Mouse (Mus musculus): ENCODE measurements around the gene Trmt10c. TPM values are rescaled to one million over a fixed set of nuclear protein-coding genes. Genes with fewer than 3 reads are reported as not detected.
"Not testable (repeated sequence)": the region's sequence is repeated elsewhere in the genome, so short reads cannot be mapped to it uniquely, and the experiment has no call there.

Trmt10c gene
- polyA plus RNA-seq, 1 experiment from 2014 or later = 24.3 TPM

- H3K27ac ChIP-seq (ENCODE audit: low read length) = no peak overlapping the region
- no peaks in the 10 kb centered on the region for H3K27me3 ChIP-seq (ENCODE audit: control insufficient read depth, insufficient read depth, low read length)
- no peak overlapping the region for H3K4me2 ChIP-seq (ENCODE audit: low read depth, low read length)
- H3K36me3 ChIP-seq (ENCODE audit: control insufficient read depth, insufficient read depth) = no peaks in the 10 kb centered on the region
- ATAC-seq (replicated peaks; ENCODE audit: extremely low read depth, insufficient read depth, low FRiP score) = no peak
- no peaks in the 10 kb centered on the region for H3K9me3 ChIP-seq (replicated peaks; ENCODE audit: control insufficient read depth, low read length)
- no peak overlapping the region for H3K9ac ChIP-seq (ENCODE audit: low read length)
- no peak overlapping the region for H3K4me3 ChIP-seq (ENCODE audit: low read length)
- H3K4me1 ChIP-seq (ENCODE audit: control insufficient read depth, insufficient read depth, low read length) = no peaks in the 10 kb centered on the region
- WGBS = 72% methylated on average over 7 of the region's 7 CpGs
These were observed 19.4 kb upstream of the Trmt10c start for GRCm38 (mm10) chr16:56056944-56057590.

- H3K4me3 ChIP-seq (ENCODE audit: low read length) = no peak overlapping the region
- no peak for ATAC-seq (replicated peaks; ENCODE audit: extremely low read depth, insufficient read depth, low FRiP score)
- H3K27me3 ChIP-seq (ENCODE audit: control insufficient read depth, insufficient read depth, low read length) = no peaks in the 10 kb centered on the region
- no peak overlapping the region for H3K27ac ChIP-seq (ENCODE audit: low read length)
- H3K4me2 ChIP-seq (ENCODE audit: low read depth, low read length) = no peak overlapping the region
- H3K9ac ChIP-seq (ENCODE audit: low read length) = no peak overlapping the region
- H3K9me3 ChIP-seq (replicated peaks; ENCODE audit: control insufficient read depth, low read length) = no peaks in the 10 kb centered on the region
- WGBS = 84% methylated on average over 3 of the region's 3 CpGs
- H3K4me1 ChIP-seq (ENCODE audit: control insufficient read depth, insufficient read depth, low read length) = no peaks in the 10 kb centered on the region
- H3K36me3 ChIP-seq (ENCODE audit: control insufficient read depth, insufficient read depth) = no peaks in the 10 kb centered on the region
These were observed 18.3 kb upstream of the Trmt10c start for GRCm38 (mm10) chr16:56055911-56056310.

GRCm38 (mm10) chr16:56048038-56048437, 10.4 kb upstream of the Trmt10c start, which contains the start of gene Senp7:
TSS of gene Senp7 (plus strand) at chr16:56048338.
- not testable (repeated sequence) for ATAC-seq (replicated peaks; ENCODE audit: extremely low read depth, insufficient read depth, low FRiP score); H3K36me3 ChIP-seq (ENCODE audit: control insufficient read depth, insufficient read depth); H3K27me3 ChIP-seq (ENCODE audit: control insufficient read depth, insufficient read depth, low read length); H3K9ac ChIP-seq (ENCODE audit: low read length); H3K4me3 ChIP-seq (ENCODE audit: low read length); H3K4me1 ChIP-seq (ENCODE audit: control insufficient read depth, insufficient read depth, low read length); H3K4me2 ChIP-seq (ENCODE audit: low read depth, low read length); H3K27ac ChIP-seq (ENCODE audit: low read length); H3K9me3 ChIP-seq (replicated peaks; ENCODE audit: control insufficient read depth, low read length)
- WGBS = no CpG with 5 or more reads among the region's 4 CpGs

GRCm38 (mm10) chr16:56038090-56038489, 471 bp upstream of the Trmt10c start:
- Histone ChIP-seq H3K4me3 (ENCODE audit: low read length) (peak overlapping the region; percentile 97), H3K9me3 (replicated peaks; ENCODE audit: control insufficient read depth, low read length) (no peaks in the 10 kb centered on the region), H3K9ac (ENCODE audit: low read length) (peak overlapping the region; percentile 98), H3K4me1 (ENCODE audit: control insufficient read depth, insufficient read depth, low read length) (peaks cover 11% of the 10 kb centered on the region), H3K4me2 (ENCODE audit: low read depth, low read length) (peak overlapping the region; percentile 59), H3K27me3 (ENCODE audit: control insufficient read depth, insufficient read depth, low read length) (no peaks in the 10 kb centered on the region), H3K27ac (ENCODE audit: low read length) (peak overlapping the region; percentile 91), H3K36me3 (ENCODE audit: control insufficient read depth, insufficient read depth) (peaks cover 10% of the 10 kb centered on the region)
- 26% methylated on average over 8 of the region's 8 CpGs for WGBS
- ATAC-seq (replicated peaks; ENCODE audit: extremely low read depth, insufficient read depth, low FRiP score) = no peak; the same call in 1 of the 2 replicates

GRCm38 (mm10) chr16:56036501-56036900, 1.1 kb downstream of the Trmt10c start:
- Histone ChIP-seq H3K27me3 (ENCODE audit: control insufficient read depth, insufficient read depth, low read length) (no peaks in the 10 kb centered on the region), H3K36me3 (ENCODE audit: control insufficient read depth, insufficient read depth) (peaks cover 18% of the 10 kb centered on the region), H3K9me3 (replicated peaks; ENCODE audit: control insufficient read depth, low read length) (no peaks in the 10 kb centered on the region), H3K4me2 (ENCODE audit: low read depth, low read length) (peak overlapping the region; percentile 86), H3K27ac (ENCODE audit: low read length) (no peak overlapping the region), H3K9ac (ENCODE audit: low read length) (peak overlapping the region; percentile 98), H3K4me1 (ENCODE audit: control insufficient read depth, insufficient read depth, low read length) (peaks cover 11% of the 10 kb centered on the region), H3K4me3 (ENCODE audit: low read length) (peak overlapping the region; percentile 97)
- WGBS = 53% methylated on average over 6 of the region's 6 CpGs
- ATAC-seq (replicated peaks; ENCODE audit: extremely low read depth, insufficient read depth, low FRiP score) = no peak

GRCm38 (mm10) chr16:56034566-56034965, 3.1 kb downstream of the Trmt10c start:
- Histone ChIP-seq H3K36me3 (ENCODE audit: control insufficient read depth, insufficient read depth) (peaks cover 18% of the 10 kb centered on the region), H3K27me3 (ENCODE audit: control insufficient read depth, insufficient read depth, low read length) (no peaks in the 10 kb centered on the region), H3K4me3 (ENCODE audit: low read length) (no peak overlapping the region), H3K9ac (ENCODE audit: low read length) (no peak overlapping the region), H3K9me3 (replicated peaks; ENCODE audit: control insufficient read depth, low read length) (no peaks in the 10 kb centered on the region), H3K4me1 (ENCODE audit: control insufficient read depth, insufficient read depth, low read length) (peaks cover 17% of the 10 kb centered on the region), H3K27ac (ENCODE audit: low read length) (no peak overlapping the region), H3K4me2 (ENCODE audit: low read depth, low read length) (no peak overlapping the region)
- 92% methylated on average over 6 of the region's 6 CpGs for WGBS
- no peak for ATAC-seq (replicated peaks; ENCODE audit: extremely low read depth, insufficient read depth, low FRiP score)

- H3K9me3 ChIP-seq (replicated peaks; ENCODE audit: control insufficient read depth, low read length) = no peaks in the 10 kb centered on the region
- 0% methylated on average over 39 of the region's 39 CpGs for WGBS
These were observed 7.9 kb downstream of the Trmt10c start, which contains the start of gene Pcnp for GRCm38 (mm10) chr16:56029661-56030082. TSS of gene Pcnp (minus strand) at chr16:56029739.

GRCm38 (mm10) chr16:56028722-56029551, 8.7 kb downstream of the Trmt10c start:
- Histone ChIP-seq H3K4me1 (ENCODE audit: control insufficient read depth, insufficient read depth, low read length) (peaks cover 15% of the 10 kb centered on the region), H3K27me3 (ENCODE audit: control insufficient read depth, insufficient read depth, low read length) (no peaks in the 10 kb centered on the region), H3K4me3 (ENCODE audit: low read length) (peak overlapping the region; percentile 97), H3K36me3 (ENCODE audit: control insufficient read depth, insufficient read depth) (peaks cover 17% of the 10 kb centered on the region), H3K9ac (ENCODE audit: low read length) (peak overlapping the region; percentile 99), H3K4me2 (ENCODE audit: low read depth, low read length) (peak overlapping the region; percentile 93), H3K9me3 (replicated peaks; ENCODE audit: control insufficient read depth, low read length) (no peaks in the 10 kb centered on the region), H3K27ac (ENCODE audit: low read length) (peak overlapping the region; percentile 93)
- peak; percentile 80 for ATAC-seq (replicated peaks; ENCODE audit: extremely low read depth, insufficient read depth, low FRiP score)
- WGBS = under 1% methylated on average over 62 of the region's 62 CpGs

More at GRCm38 (mm10) chr16:56029661-56030082, 7.9 kb downstream of the Trmt10c start, which contains the start of gene Pcnp:
- H3K4me3 ChIP-seq (ENCODE audit: low read length) = peak within 1 kb of the TSS; percentile 97
- ATAC-seq (replicated peaks; ENCODE audit: extremely low read depth, insufficient read depth, low FRiP score) = peak; percentile 99
- peaks cover 15% of the 10 kb centered on the region for H3K4me1 ChIP-seq (ENCODE audit: control insufficient read depth, insufficient read depth, low read length)
- H3K9ac ChIP-seq (ENCODE audit: low read length) = peak within 1 kb of the TSS; percentile 99
- H3K36me3 ChIP-seq (ENCODE audit: control insufficient read depth, insufficient read depth) = peaks cover 21% of the 10 kb centered on the region
- H3K27ac ChIP-seq (ENCODE audit: low read length) = peak within 1 kb of the TSS; percentile 93
- H3K27me3 ChIP-seq (ENCODE audit: control insufficient read depth, insufficient read depth, low read length) = no peaks in the 10 kb centered on the region
- peak within 1 kb of the TSS; percentile 93 for H3K4me2 ChIP-seq (ENCODE audit: low read depth, low read length)

Data from heart, embryonic 16.5 days (tissue).